Mouse (Mus musculus) intestine, embryonic 15.5 days (tissue): ENCODE results near the gene Plvap. TPM values are rescaled to one million over a fixed set of nuclear protein-coding genes. Genes with fewer than 3 reads are reported as not detected.

Experiments used
- ATAC-seq: fragments of 200-750 bp; cut with Nextera tagmentation; 2 replicates; pipeline ENCODE4 v1.8.0; 2017; ENCODE audit warnings: moderate TSS enrichment, moderate library complexity
- H3K27ac ChIP-seq: fragments of 300-500 bp; sonication (generic); 2 replicates; pipeline ENCODE4 v1.5.1; 2015; ENCODE audit warnings: mild to moderate bottlenecking, inconsistent platforms
- H3K27me3 ChIP-seq: fragments of 300-500 bp; sonication (generic); replicated peaks from 2 replicates; pipeline ENCODE4 v1.6.1; 2015; ENCODE audit warnings: inconsistent platforms
- H3K36me3 ChIP-seq: fragments of 300-500 bp; sonication (generic); 2 replicates; pipeline ENCODE4 v1.6.1; 2015; ENCODE audit warnings: inconsistent platforms
- H3K4me1 ChIP-seq: fragments of 300-500 bp; sonication (generic); replicated peaks from 2 replicates; pipeline ENCODE4 v1.6.1; 2015; ENCODE audit warnings: inconsistent platforms
- H3K4me2 ChIP-seq: fragments of 300-500 bp; sonication (generic); replicated peaks from 2 replicates; pipeline ENCODE4 v1.6.1; 2015; ENCODE audit warnings: mild to moderate bottlenecking, inconsistent platforms
- H3K4me3 ChIP-seq: fragments of 300-500 bp; sonication (generic); replicated peaks from 2 replicates; pipeline ENCODE4 v1.5.1; 2015; ENCODE audit warnings: inconsistent platforms
- H3K9ac ChIP-seq: fragments of 300-500 bp; sonication (generic); 2 replicates; pipeline ENCODE4 v1.6.1; 2015; ENCODE audit warnings: inconsistent platforms
- H3K9me3 ChIP-seq: fragments of 300-500 bp; sonication (generic); 2 replicates; pipeline ENCODE4 v1.6.1; 2016; ENCODE audit warnings: inconsistent platforms
- WGBS: fragments of 180-500 bp; shearing (Covaris S2); methylation state at CpG from one replicate; pipeline ENCODE4 v1.1.7; 2015; 5-methylcytosine and 5-hydroxymethylcytosine counted together
- polyA plus RNA-seq: library from polyadenylated mRNA; unstranded; fragments of >200 nt; fragmentation: Nextera tagmentation; extraction: Ambion mirVana; gene quantifications from 2 replicates; pipeline ENCODE4 v1.2.1, GENCODE M21; 2015

Gene Plvap
- polyA plus RNA-seq, 1 experiment from 2014 or later = 79.2 TPM

- H3K9me3 ChIP-seq = no peaks in the 10 kb centered on the region
- H3K4me2 ChIP-seq = no peak overlapping the region
- peak overlapping the region; percentile 49; the same call in 1 of the 2 replicates for H3K27ac ChIP-seq
- H3K4me3 ChIP-seq = no peak overlapping the region
- H3K4me1 ChIP-seq = peaks cover 33% of the 10 kb centered on the region
- no peak for ATAC-seq
- no peaks in the 10 kb centered on the region for H3K27me3 ChIP-seq
- no peak overlapping the region for H3K9ac ChIP-seq
- WGBS = 89% methylated on average over 1 of the region's 1 CpGs
- peaks cover 12% of the 10 kb centered on the region for H3K36me3 ChIP-seq
These were observed 14.4 kb downstream of the Plvap start for GRCm38 (mm10) chr8:71497077-71497645.

GRCm38 (mm10) chr8:71496481-71496880 lies 15.1 kb downstream of the Plvap start:
- Histone ChIP-seq H3K36me3 (peaks cover 15% of the 10 kb centered on the region), H3K4me3 (no peak overlapping the region), H3K9me3 (no peaks in the 10 kb centered on the region), H3K4me2 (no peak overlapping the region), H3K27me3 (no peaks in the 10 kb centered on the region), H3K9ac (no peak overlapping the region), H3K27ac (peak overlapping the region; percentile 49; the same call in 1 of the 2 replicates), H3K4me1 (peaks cover 33% of the 10 kb centered on the region)
- 38% methylated on average over 11 of the region's 11 CpGs for WGBS
- ATAC-seq = peak; percentile 22; the same call in 1 of the 2 replicates

GRCm38 (mm10) chr8:71495811-71496210 lies 15.7 kb downstream of the Plvap start:
- no peak overlapping the region for H3K9ac ChIP-seq

GRCm38 (mm10) chr8:71495039-71495438 lies 16.5 kb downstream of the Plvap start:
- no peak overlapping the region for H3K27ac ChIP-seq
- peaks cover 35% of the 10 kb centered on the region for H3K4me1 ChIP-seq
- H3K36me3 ChIP-seq = peaks cover 18% of the 10 kb centered on the region
- peak; percentile 71 for ATAC-seq
- no peak overlapping the region for H3K4me3 ChIP-seq
- no peaks in the 10 kb centered on the region for H3K27me3 ChIP-seq
- WGBS = 18% methylated on average over 16 of the region's 16 CpGs
- H3K4me2 ChIP-seq = no peak overlapping the region; the same call in 1 of the 2 replicates
- H3K9me3 ChIP-seq = no peaks in the 10 kb centered on the region
- H3K9ac ChIP-seq = no peak overlapping the region

More at GRCm38 (mm10) chr8:71495811-71496210, 15.7 kb downstream of the Plvap start:
- Histone ChIP-seq H3K4me2 (no peak overlapping the region), H3K9me3 (no peaks in the 10 kb centered on the region), H3K4me1 (peaks cover 33% of the 10 kb centered on the region), H3K4me3 (no peak overlapping the region), H3K27me3 (no peaks in the 10 kb centered on the region), H3K36me3 (peaks cover 17% of the 10 kb centered on the region), H3K27ac (peak overlapping the region; percentile 49; the same call in 1 of the 2 replicates)
- 81% methylated on average over 5 of the region's 5 CpGs for WGBS
- ATAC-seq = no peak

- Histone ChIP-seq H3K36me3 (peaks cover 14% of the 10 kb centered on the region), H3K4me3 (peak overlapping the region; percentile 76), H3K4me1 (peaks cover 31% of the 10 kb centered on the region), H3K4me2 (peak overlapping the region; percentile 100), H3K9ac (peak overlapping the region; percentile 81), H3K27me3 (no peaks in the 10 kb centered on the region), H3K27ac (peak overlapping the region; percentile 94), H3K9me3 (no peaks in the 10 kb centered on the region)
- WGBS = 0% methylated on average over 22 of the region's 22 CpGs
- peak; percentile 85 for ATAC-seq
These were observed 23.1 kb downstream of the Plvap start for GRCm38 (mm10) chr8:71488454-71488853.

GRCm38 (mm10) chr8:71487691-71488445 lies 23.7 kb downstream of the Plvap start, which contains the start of gene Gtpbp3:
Gene Gtpbp3 (plus strand): TSS chr8:71488103.
- Histone ChIP-seq H3K36me3 (peaks cover 13% of the 10 kb centered on the region), H3K9ac (peak within 1 kb of the TSS; percentile 81), H3K4me1 (peaks cover 31% of the 10 kb centered on the region), H3K4me2 (peak within 1 kb of the TSS; percentile 100), H3K4me3 (peak within 1 kb of the TSS; percentile 76), H3K9me3 (no peaks in the 10 kb centered on the region), H3K27me3 (no peaks in the 10 kb centered on the region), H3K27ac (peak within 1 kb of the TSS; percentile 94)
- WGBS = under 1% methylated on average over 33 of the region's 33 CpGs
- ATAC-seq = peak; percentile 53

- Histone ChIP-seq H3K4me2 (peak overlapping the region; percentile 96), H3K4me1 (peaks cover 31% of the 10 kb centered on the region), H3K9me3 (no peaks in the 10 kb centered on the region), H3K9ac (no peak overlapping the region), H3K27ac (no peak overlapping the region), H3K36me3 (peaks cover 3% of the 10 kb centered on the region), H3K27me3 (no peaks in the 10 kb centered on the region), H3K4me3 (peak overlapping the region; percentile 79)
- ATAC-seq = no peak
- 17% methylated on average over 7 of the region's 7 CpGs for WGBS
These were observed 25.4 kb downstream of the Plvap start for GRCm38 (mm10) chr8:71486136-71486529.

- H3K27me3 ChIP-seq = no peaks in the 10 kb centered on the region
- H3K9ac ChIP-seq = peak within 1 kb of the TSS; percentile 92
- H3K4me2 ChIP-seq = peak within 1 kb of the TSS; percentile 96
- H3K9me3 ChIP-seq = no peaks in the 10 kb centered on the region
- peak within 1 kb of the TSS; percentile 75 for H3K27ac ChIP-seq
- H3K4me3 ChIP-seq = peak within 1 kb of the TSS; percentile 79
- peaks cover 2% of the 10 kb centered on the region; the same call in 1 of the 2 replicates for H3K36me3 ChIP-seq
- peaks cover 38% of the 10 kb centered on the region for H3K4me1 ChIP-seq
- peak; percentile 76 for ATAC-seq
- 5% methylated on average over 56 of the region's 58 CpGs for WGBS
These were observed 26.1 kb downstream of the Plvap start, which contains the start of gene Ano8 for GRCm38 (mm10) chr8:71485142-71486135. Gene Ano8 (minus strand): TSS chr8:71485963.

- Histone ChIP-seq H3K27me3 (no peaks in the 10 kb centered on the region), H3K9me3 (no peaks in the 10 kb centered on the region), H3K9ac (0 out of 2 replicates have a peak overlapping the region, but pooled peaks have one; percentile 92), H3K4me2 (peak overlapping the region; percentile 96), H3K36me3 (peaks cover 8% of the 10 kb centered on the region; the same call in 1 of the 2 replicates), H3K4me3 (peak overlapping the region; percentile 79; the same call in 1 of the 2 replicates), H3K27ac (no peak overlapping the region), H3K4me1 (peaks cover 33% of the 10 kb centered on the region)
- WGBS = 94% methylated on average over 19 of the region's 19 CpGs
- ATAC-seq = no peak
These were observed 26.8 kb downstream of the Plvap start for GRCm38 (mm10) chr8:71484736-71485135.

GRCm38 (mm10) chr8:71483932-71484331 lies 27.6 kb downstream of the Plvap start:
- H3K4me2 ChIP-seq = no peak overlapping the region
- H3K9me3 ChIP-seq = no peaks in the 10 kb centered on the region
- peaks cover 8% of the 10 kb centered on the region; the same call in 1 of the 2 replicates for H3K36me3 ChIP-seq
- WGBS = 52% methylated on average over 8 of the region's 8 CpGs
- H3K9ac ChIP-seq = no peak overlapping the region
- H3K27me3 ChIP-seq = no peaks in the 10 kb centered on the region
- peaks cover 25% of the 10 kb centered on the region for H3K4me1 ChIP-seq
- ATAC-seq = no peak
- H3K27ac ChIP-seq = no peak overlapping the region
- no peak overlapping the region for H3K4me3 ChIP-seq

GRCm38 (mm10) chr8:71478943-71479342 lies 32.6 kb downstream of the Plvap start:
- Histone ChIP-seq H3K27ac (no peak overlapping the region), H3K9me3 (no peaks in the 10 kb centered on the region), H3K4me3 (no peak overlapping the region), H3K9ac (no peak overlapping the region), H3K4me1 (peaks cover 13% of the 10 kb centered on the region), H3K36me3 (peaks cover 23% of the 10 kb centered on the region), H3K4me2 (no peak overlapping the region), H3K27me3 (no peaks in the 10 kb centered on the region)
- WGBS = 90% methylated on average over 11 of the region's 11 CpGs
- ATAC-seq = no peak
